Mouse (Mus musculus): Measurements from ENCODE around the gene Nhlrc4. TPM values are rescaled to one million over a fixed set of nuclear protein-coding genes. Genes with fewer than 3 reads are reported as not detected.
A peak's percentile ranks its signal among the peaks of the same experiment; 100 is the strongest.

Gene Nhlrc4
- polyA plus RNA-seq, 1 experiment from 2014 or later, result 5.0 TPM

DNA sequence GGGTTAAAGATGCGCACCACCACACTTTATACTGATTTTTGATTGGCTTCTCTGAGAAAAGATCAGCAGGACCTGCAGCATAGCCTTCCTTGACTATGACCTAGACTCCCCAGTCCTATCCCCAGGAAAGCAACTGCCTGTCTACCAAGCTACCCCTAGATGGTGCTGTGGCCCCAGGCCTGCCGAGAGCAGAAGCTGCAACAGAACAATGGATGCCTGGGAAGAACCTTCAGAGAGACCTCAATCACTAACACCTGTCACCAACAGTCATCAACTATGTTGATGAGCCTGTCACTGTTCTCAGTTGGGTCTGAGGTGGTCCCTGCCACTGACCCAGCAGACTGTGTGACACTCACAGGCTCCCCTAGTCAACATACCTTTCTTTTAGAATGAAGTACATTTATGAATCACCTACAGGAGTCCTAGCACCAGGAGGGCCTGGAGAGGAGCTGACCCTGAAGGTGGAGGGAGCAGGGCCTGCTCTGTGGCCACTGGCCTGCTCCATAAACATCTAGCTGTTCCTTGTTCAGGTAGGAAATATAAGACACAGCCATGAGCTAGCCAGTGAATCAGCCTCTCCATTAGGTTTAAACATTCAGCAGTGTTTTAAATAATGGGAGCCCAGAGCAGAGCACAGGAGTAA lies 50.7 kb downstream of the Nhlrc4 start:
- WGBS (ENCODE audit: insufficient replicate concordance), result 19% methylated on average over 2 of the region's 2 CpGs
- Histone ChIP-seq H3K9me3 (replicated peaks) (no peaks in the 10 kb centered on the region), H3K36me3 (peaks cover 12% of the 10 kb centered on the region), H3K9ac (no peak overlapping the region), H3K27ac (no peak overlapping the region), H3K27me3 (replicated peaks) (no peaks in the 10 kb centered on the region), H3K4me1 (peaks cover 18% of the 10 kb centered on the region), H3K4me3 (no peak overlapping the region), H3K4me2 (no peak overlapping the region)
- ATAC-seq, result peak; percentile 72

Other genes starting within 250 kb of the Nhlrc4 start
- gene Gng13, start 227.8 kb downstream of the Nhlrc4 start, polyA plus RNA-seq (2016; fragmentation: Nextera tagmentation; extraction: Ambion mirVana), result 1.2 and 1.4 TPM in 2 replicates
- gene Chtf18, start 217.5 kb downstream of the Nhlrc4 start, polyA plus RNA-seq (2016; fragmentation: Nextera tagmentation; extraction: Ambion mirVana), result 33.3 and 37.6 TPM in 2 replicates
- gene Rpusd1, start 217.3 kb downstream of the Nhlrc4 start, polyA plus RNA-seq (2016; fragmentation: Nextera tagmentation; extraction: Ambion mirVana), result 8.8 and 10.3 TPM in 2 replicates
- not detected in 2 replicates for gene Mslnl, start 208.9 kb downstream of the Nhlrc4 start, polyA plus RNA-seq (2016; fragmentation: Nextera tagmentation; extraction: Ambion mirVana)
- 0.26 and 0.30 TPM in 2 replicates for gene Msln, start 190.6 kb downstream of the Nhlrc4 start, polyA plus RNA-seq (2016; fragmentation: Nextera tagmentation; extraction: Ambion mirVana)
- 18.9 and 19.3 TPM in 2 replicates for gene Narfl, start 171.2 kb downstream of the Nhlrc4 start, polyA plus RNA-seq (2016; fragmentation: Nextera tagmentation; extraction: Ambion mirVana)
- gene Haghl, start 159.3 kb downstream of the Nhlrc4 start, polyA plus RNA-seq (2016; fragmentation: Nextera tagmentation; extraction: Ambion mirVana), result 11.4 and 11.9 TPM in 2 replicates
- gene Ccdc78, start 158.4 kb downstream of the Nhlrc4 start, polyA plus RNA-seq (2016; fragmentation: Nextera tagmentation; extraction: Ambion mirVana), result 0.17 TPM in 1 of 2 replicates, not detected in the other
- gene Fam173a, start 152.1 kb downstream of the Nhlrc4 start, polyA plus RNA-seq (2016; fragmentation: Nextera tagmentation; extraction: Ambion mirVana), result 59.8 and 68.1 TPM in 2 replicates
- not detected in 2 replicates for gene AC134908.4, start 149.3 kb downstream of the Nhlrc4 start, polyA plus RNA-seq (2016; fragmentation: Nextera tagmentation; extraction: Ambion mirVana)
- 29.1 and 31.7 TPM in 2 replicates for gene Metrn, start 147.8 kb downstream of the Nhlrc4 start, polyA plus RNA-seq (2016; fragmentation: Nextera tagmentation; extraction: Ambion mirVana)
- 0.18 and 0.33 TPM in 2 replicates for gene Fbxl16, start 135.9 kb downstream of the Nhlrc4 start, polyA plus RNA-seq (2016; fragmentation: Nextera tagmentation; extraction: Ambion mirVana)
- 17.7 and 18.7 TPM in 2 replicates for gene Wdr24, start 121.3 kb downstream of the Nhlrc4 start, polyA plus RNA-seq (2016; fragmentation: Nextera tagmentation; extraction: Ambion mirVana)
- gene Jmjd8, start 116.1 kb downstream of the Nhlrc4 start, polyA plus RNA-seq (2016; fragmentation: Nextera tagmentation; extraction: Ambion mirVana), result 26.6 and 26.8 TPM in 2 replicates
- gene Stub1, start 111.6 kb downstream of the Nhlrc4 start, polyA plus RNA-seq (2016; fragmentation: Nextera tagmentation; extraction: Ambion mirVana), result 150 and 156 TPM in 2 replicates
- 0.80 and 0.89 TPM in 2 replicates for gene Rhbdl1, start 107.7 kb downstream of the Nhlrc4 start, polyA plus RNA-seq (2016; fragmentation: Nextera tagmentation; extraction: Ambion mirVana)
- 0.43 and 0.64 TPM in 2 replicates for gene Gm20683, start 103.2 kb downstream of the Nhlrc4 start, polyA plus RNA-seq (2016; fragmentation: Nextera tagmentation; extraction: Ambion mirVana)
- gene Rhot2, start 100.1 kb downstream of the Nhlrc4 start, polyA plus RNA-seq (2016; fragmentation: Nextera tagmentation; extraction: Ambion mirVana), result 15.8 and 17.4 TPM in 2 replicates
- gene Wdr90, start 83.5 kb downstream of the Nhlrc4 start, polyA plus RNA-seq (2016; fragmentation: Nextera tagmentation; extraction: Ambion mirVana), result 19.5 and 19.6 TPM in 2 replicates
- 68.0 and 70.3 TPM in 2 replicates for gene Mcrip2, start 76.2 kb downstream of the Nhlrc4 start, polyA plus RNA-seq (2016; fragmentation: Nextera tagmentation; extraction: Ambion mirVana)
- gene Mettl26, start 69.9 kb downstream of the Nhlrc4 start, polyA plus RNA-seq (2016; fragmentation: Nextera tagmentation; extraction: Ambion mirVana), result 52.3 and 53.5 TPM in 2 replicates
- 0.83 and 0.91 TPM in 2 replicates for gene Wfikkn1, start 64.1 kb downstream of the Nhlrc4 start, polyA plus RNA-seq (2016; fragmentation: Nextera tagmentation; extraction: Ambion mirVana)
- 9.9 and 11.8 TPM in 2 replicates for gene Rab40c, start 25.2 kb downstream of the Nhlrc4 start, polyA plus RNA-seq (2016; fragmentation: Nextera tagmentation; extraction: Ambion mirVana)
- 161 and 171 TPM in 2 replicates for gene Pigq, start within 50 bp of the Nhlrc4 start, polyA plus RNA-seq (2016; fragmentation: Nextera tagmentation; extraction: Ambion mirVana)
- gene A930017K11Rik, start 7.6 kb upstream of the Nhlrc4 start, polyA plus RNA-seq (2016; fragmentation: Nextera tagmentation; extraction: Ambion mirVana), result 0.36 and 0.49 TPM in 2 replicates
- 20.4 and 21.3 TPM in 2 replicates for gene Capn15, start 40.8 kb upstream of the Nhlrc4 start, polyA plus RNA-seq (2016; fragmentation: Nextera tagmentation; extraction: Ambion mirVana)
- gene Rab11fip3, start 124.6 kb upstream of the Nhlrc4 start, polyA plus RNA-seq (2016; fragmentation: Nextera tagmentation; extraction: Ambion mirVana), result 4.2 and 4.3 TPM in 2 replicates
- 12.0 and 13.2 TPM in 2 replicates for gene Decr2, start 145.4 kb upstream of the Nhlrc4 start, polyA plus RNA-seq (2016; fragmentation: Nextera tagmentation; extraction: Ambion mirVana)
- gene Nme4, start 150.6 kb upstream of the Nhlrc4 start, polyA plus RNA-seq (2016; fragmentation: Nextera tagmentation; extraction: Ambion mirVana), result 65.9 and 68.3 TPM in 2 replicates
- 1.9 and 2.2 TPM in 2 replicates for gene Tmem8, start 168.3 kb upstream of the Nhlrc4 start, polyA plus RNA-seq (2016; fragmentation: Nextera tagmentation; extraction: Ambion mirVana)
- 162 and 174 TPM in 2 replicates for gene Mrpl28, start 178.5 kb upstream of the Nhlrc4 start, polyA plus RNA-seq (2016; fragmentation: Nextera tagmentation; extraction: Ambion mirVana)
- gene Axin1, start 193.7 kb upstream of the Nhlrc4 start, polyA plus RNA-seq (2016; fragmentation: Nextera tagmentation; extraction: Ambion mirVana), result 15.2 and 16.4 TPM in 2 replicates

Data from liver, embryonic 12.5 days (tissue).